25 mouse cellular contexts compared by ENCODE assay signal in the genomic region with DNA sequence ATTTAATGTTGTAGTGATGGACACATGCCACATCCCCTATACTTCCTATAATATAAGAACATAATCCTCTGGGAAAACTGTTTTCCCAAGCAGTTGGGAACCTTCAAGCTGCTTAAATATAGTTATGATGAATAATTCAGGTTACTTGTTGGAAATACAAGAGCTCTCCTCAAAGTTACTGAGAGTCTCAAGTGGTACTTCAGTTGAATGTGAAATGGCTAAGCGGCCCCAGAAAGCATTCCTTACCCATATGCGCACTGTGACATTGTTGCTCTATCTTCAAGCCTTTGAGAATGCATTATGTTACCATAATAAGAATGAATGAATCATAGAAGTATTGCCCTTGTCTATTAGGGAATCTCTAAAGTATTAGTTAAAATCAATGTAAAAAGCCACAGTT. TPM values are rescaled to one million over a fixed set of nuclear protein-coding genes. Genes with fewer than 3 reads are reported as not detected.
DNase-seq lines count a peak whose midpoint lies in the region; ATAC-seq and TF ChIP-seq lines count a peak whose summit lies in the region.
"Had no signal": no experiment of that assay in that cellular context is flagged by ENCODE, and none has a peak within 500 bp of the region (broad histone marks: within the 10 kb centered on the region; RNA-seq: fewer than 3 reads in every experiment).

No protein-coding gene starts in this region.

- no peak overlapping the region for H3K9ac ChIP-seq in lung, embryonic 16.5 days (ENCODE audit: low read length)
- H3K9ac ChIP-seq: embryonic facial prominence, embryonic 12.5 days; forebrain, embryonic 13.5 days; forebrain, embryonic 15.5 days had no signal

- TF ChIP-seq CTCF in lung, adult 2 months (IDR thresholded peaks at IDR 0.05; ENCODE audit: insufficient read depth, low read length): no peak

- H3K27ac ChIP-seq in lung, embryonic 16.5 days (ENCODE audit: low read length): no peak overlapping the region
- H3K27ac ChIP-seq: embryonic facial prominence, embryonic 10.5 days; embryonic facial prominence, embryonic 12.5 days; forebrain, embryonic 13.5 days; forebrain, embryonic 15.5 days had no signal

- H3K36me3 ChIP-seq in lung, embryonic 16.5 days (ENCODE audit: control insufficient read depth, insufficient read depth, low read length): no peaks in the 10 kb centered on the region
- H3K36me3 ChIP-seq: embryonic facial prominence, embryonic 10.5 days; embryonic facial prominence, embryonic 12.5 days; forebrain, embryonic 15.5 days had no signal

- no peak overlapping the region for H3K4me2 ChIP-seq in lung, embryonic 16.5 days (ENCODE audit: low read depth, low read length)
- H3K4me2 ChIP-seq: embryonic facial prominence, embryonic 12.5 days; forebrain, embryonic 13.5 days; forebrain, embryonic 15.5 days had no signal

- ATAC-seq in lung, embryonic 16.5 days (ENCODE audit: low read depth): peak; percentile 62; the same call in 1 of the 2 replicates
- ATAC-seq: forebrain, embryonic 13.5 days; forebrain, embryonic 15.5 days had no signal

- H3K27me3 ChIP-seq in lung, embryonic 16.5 days (ENCODE audit: control insufficient read depth, insufficient read depth, low read depth, low read length): no peaks in the 10 kb centered on the region
- H3K27me3 ChIP-seq: embryonic facial prominence, embryonic 12.5 days; forebrain, embryonic 13.5 days; forebrain, embryonic 15.5 days had no signal

- 69% methylated on average over 2 of the region's 2 CpGs for WGBS in lung, embryonic 16.5 days
- 74% methylated on average over 2 of the region's 2 CpGs for WGBS in lung, adult 2 months

- TF ChIP-seq POLR2A in lung, adult 2 months (IDR thresholded peaks at IDR 0.05; ENCODE audit: borderline replicate concordance, extremely low read depth, low read depth, low read length): no peak

- no peaks in the 10 kb centered on the region for H3K9me3 ChIP-seq in lung, embryonic 16.5 days (ENCODE audit: control insufficient read depth, low read length)
- H3K9me3 ChIP-seq: embryonic facial prominence, embryonic 10.5 days; embryonic facial prominence, embryonic 12.5 days; forebrain, embryonic 13.5 days; forebrain, embryonic 15.5 days had no signal

- DNase-seq in lung, adult 18-20 months: peak; percentile 10 to 29
- DNase-seq in lung, postnatal 14 days: no peak
- DNase-seq in lung, adult 2 months: no peak
- peak; percentile 26 for DNase-seq in lung, postnatal 10 days
- peak; percentile 73 for DNase-seq in lung, postnatal 36 days
- no peak for DNase-seq in cerebellum, postnatal 10 days
- no peak for DNase-seq in layer of hippocampus, postnatal 36 days
- DNase-seq: adrenal gland, adult 2 months; adrenal gland, postnatal 10 days; adrenal gland, postnatal 25 days; cerebellum, adult 11 months; cerebellum, adult 18-20 months; cerebellum, adult 8-10 months; cerebellum, adult 9-11 months; cerebellum, postnatal 25 days had no signal

- H3K4me1 ChIP-seq in lung, embryonic 16.5 days (replicated peaks; ENCODE audit: control insufficient read depth, insufficient read depth, low read length): 0 out of 2 replicates have a peak, but pooled peaks cover 2% of the 10 kb centered on the region
- no peaks in the 10 kb centered on the region for H3K4me1 ChIP-seq in lung, adult 2 months (ENCODE audit: control insufficient read depth, insufficient read depth, low read length)
- H3K4me1 ChIP-seq: embryonic facial prominence, embryonic 10.5 days; embryonic facial prominence, embryonic 12.5 days; forebrain, embryonic 15.5 days had no signal

- no peak overlapping the region for H3K4me3 ChIP-seq in lung, embryonic 16.5 days (ENCODE audit: low read length)
- H3K4me3 ChIP-seq in lung, adult 2 months (replicated peaks; ENCODE audit: extremely low read depth, low read depth, low read length): no peak overlapping the region
- H3K4me3 ChIP-seq: embryonic facial prominence, embryonic 10.5 days; embryonic facial prominence, embryonic 12.5 days; forebrain, embryonic 13.5 days; forebrain, embryonic 15.5 days had no signal

RNA-seq across cellular contexts. Expression of a gene that starts 45.1 kb away (rescaled TPM):
- 0.08 and 0.15 TPM in 2 replicates for polyA plus RNA-seq in lung, embryonic 16.5 days (2015; fragmentation: Nextera tagmentation; extraction: Ambion mirVana)
- polyA plus RNA-seq in lung, adult 2 months (2012; rRNA removed): not detected in 2 replicates
- total RNA-seq in layer of hippocampus, postnatal 36 days (2021): 1 to 10 TPM; 2.5 to 2.8 TPM
- total RNA-seq: adrenal gland, adult 2 months; adrenal gland, postnatal 10 days; adrenal gland, postnatal 25 days; adrenal gland, postnatal 4 days; ES-E14; MEL had no signal
- polyA plus RNA-seq: adrenal gland, adult 2 months; C2C12; embryonic facial prominence, embryonic 10.5 days; embryonic facial prominence, embryonic 12.5 days; forebrain, embryonic 11.5 days had no signal

Comparison
In these comparisons a context has a peak if more than half of its experiments do, and no peak if none do; other contexts are left out.
1. DNase-seq: peak in lung, adult 18-20 months (2 of 2), lung, postnatal 10 days (single experiment) and lung, postnatal 36 days (single experiment); none in lung, postnatal 14 days (single experiment), lung, adult 2 months (single experiment), cerebellum, postnatal 10 days (0 of 2) and layer of hippocampus, postnatal 36 days (0 of 2).